Mouse (Mus musculus) hindbrain, embryonic 13.5 days (tissue): ENCODE data around the gene Hipk2. TPM values are rescaled to one million over a fixed set of nuclear protein-coding genes. Genes with fewer than 3 reads are reported as not detected.
"Not testable (repeated sequence)": the region's sequence is repeated elsewhere in the genome, so short reads cannot be mapped to it uniquely, and the experiment has no call there.

Experiments used
- ATAC-seq: fragments of 200-750 bp; cut with Nextera tagmentation; 2 replicates; pipeline ENCODE4 v1.8.0; 2017; ENCODE audit warnings: moderate TSS enrichment; ENCODE audit not compliant: low FRiP score
- H3K27ac ChIP-seq: fragments of 300-500 bp; sonication (generic); 2 replicates; pipeline ENCODE4 v1.5.1; 2015; ENCODE audit warnings: inconsistent platforms, mild to moderate bottlenecking, moderate library complexity
- H3K27me3 ChIP-seq: fragments of 300-500 bp; sonication (generic); 2 replicates; pipeline ENCODE4 v1.6.1; 2015; ENCODE audit warnings: mild to moderate bottlenecking, inconsistent platforms
- H3K36me3 ChIP-seq: fragments of 300-500 bp; sonication (generic); 2 replicates; pipeline ENCODE4 v1.6.1; 2015; ENCODE audit warnings: mild to moderate bottlenecking, inconsistent platforms
- H3K4me1 ChIP-seq: fragments of 300-500 bp; sonication (generic); replicated peaks from 2 replicates; pipeline ENCODE4 v1.6.1; 2015; ENCODE audit warnings: inconsistent platforms
- H3K4me2 ChIP-seq: fragments of 300-500 bp; sonication (generic); 2 replicates; pipeline ENCODE4 v1.6.1; 2015; ENCODE audit warnings: inconsistent platforms, mild to moderate bottlenecking, moderate library complexity
- H3K4me3 ChIP-seq: fragments of 300-500 bp; sonication (generic); 2 replicates; pipeline ENCODE4 v1.5.1; 2015; ENCODE audit warnings: mild to moderate bottlenecking, inconsistent platforms
- H3K9ac ChIP-seq: fragments of 300-500 bp; sonication (generic); 2 replicates; pipeline ENCODE4 v1.6.1; 2015; ENCODE audit warnings: mild to moderate bottlenecking, inconsistent platforms
- H3K9me3 ChIP-seq: fragments of 300-500 bp; sonication (generic); 2 replicates; pipeline ENCODE4 v1.6.1; 2016; ENCODE audit warnings: inconsistent platforms
- WGBS: fragments of 180-500 bp; shearing (Covaris S2); methylation state at CpG from one replicate; pipeline ENCODE4 v1.1.7; 2015; 5-methylcytosine and 5-hydroxymethylcytosine counted together
- polyA plus RNA-seq: library from polyadenylated mRNA; unstranded; fragments of >200 nt; fragmentation: Nextera tagmentation; extraction: Ambion mirVana; gene quantifications from 2 replicates; pipeline ENCODE4 v1.2.1, GENCODE M21; 2015

The Hipk2 gene
- polyA plus RNA-seq, 1 experiment from 2014 or later = 39.6 TPM

DNA sequence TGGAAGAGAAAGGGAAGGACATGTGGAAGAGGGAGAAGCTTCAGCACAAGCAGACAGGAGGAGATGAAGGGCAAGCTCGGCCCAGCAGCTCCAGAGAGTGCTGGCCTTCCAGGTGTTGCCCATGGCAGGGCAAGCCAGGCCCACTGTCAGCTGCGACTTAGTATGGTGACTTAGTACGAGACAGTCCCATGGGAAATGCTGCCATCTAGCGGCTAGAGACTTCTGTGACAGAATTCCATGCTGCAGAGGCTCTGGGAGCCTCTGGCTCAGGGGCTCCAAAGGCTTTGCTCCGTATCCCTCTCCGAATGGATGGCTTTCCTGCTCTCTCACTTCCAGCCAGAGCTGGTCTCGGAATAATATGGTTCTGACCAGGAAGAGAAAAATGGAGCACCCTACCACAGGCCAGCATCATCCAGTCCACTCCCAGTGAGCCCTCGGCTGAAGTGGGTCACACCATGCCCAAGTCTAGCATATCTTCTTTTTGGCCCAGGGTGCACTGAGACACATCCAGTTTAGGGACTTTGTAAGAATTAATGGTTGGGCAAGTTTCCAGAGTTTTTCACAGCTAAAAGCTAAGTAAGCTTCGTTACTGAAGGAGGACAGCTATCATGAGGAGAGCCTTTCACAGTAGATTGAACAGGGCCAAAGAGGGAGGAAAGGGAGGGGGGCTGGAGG is 180.4 kb downstream of the Hipk2 start:
- Histone ChIP-seq H3K4me1 (no peaks in the 10 kb centered on the region), H3K36me3 (peaks cover 82% of the 10 kb centered on the region), H3K27ac (no peak overlapping the region), H3K4me2 (no peak overlapping the region), H3K27me3 (no peaks in the 10 kb centered on the region), H3K9me3 (no peaks in the 10 kb centered on the region), H3K9ac (no peak overlapping the region), H3K4me3 (no peak overlapping the region)
- 28% methylated on average over 9 of the region's 9 CpGs for WGBS
- ATAC-seq = peak; percentile 62; the same call in 1 of the 2 replicates

DNA sequence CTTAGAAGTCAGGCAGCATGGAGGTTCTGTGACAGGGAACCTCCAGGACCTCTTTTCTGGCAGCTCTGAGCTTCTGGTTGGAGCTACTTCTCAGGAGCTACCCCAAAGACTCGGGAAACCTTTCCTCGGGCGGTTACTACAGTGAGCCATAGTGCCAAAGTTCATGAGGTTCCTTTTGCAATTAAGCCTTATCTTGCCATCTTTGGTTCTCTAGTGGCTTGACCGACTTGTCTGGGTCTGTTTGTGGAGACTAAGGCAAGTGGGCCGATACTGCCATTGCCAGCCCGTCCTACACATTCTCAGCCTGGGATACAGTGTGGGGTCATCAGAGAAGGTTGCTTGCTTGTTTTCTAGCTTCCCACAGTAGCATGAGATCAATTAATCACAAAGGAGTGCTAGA is 183.4 kb downstream of the Hipk2 start:
- no peaks in the 10 kb centered on the region for H3K4me1 ChIP-seq
- WGBS = 94% methylated on average over 6 of the region's 6 CpGs
- H3K27ac ChIP-seq = no peak overlapping the region
- H3K9ac ChIP-seq = no peak overlapping the region
- no peak overlapping the region for H3K4me3 ChIP-seq
- H3K9me3 ChIP-seq = no peaks in the 10 kb centered on the region
- H3K4me2 ChIP-seq = no peak overlapping the region
- peaks cover 62% of the 10 kb centered on the region for H3K36me3 ChIP-seq
- no peak for ATAC-seq
- H3K27me3 ChIP-seq = no peaks in the 10 kb centered on the region

DNA sequence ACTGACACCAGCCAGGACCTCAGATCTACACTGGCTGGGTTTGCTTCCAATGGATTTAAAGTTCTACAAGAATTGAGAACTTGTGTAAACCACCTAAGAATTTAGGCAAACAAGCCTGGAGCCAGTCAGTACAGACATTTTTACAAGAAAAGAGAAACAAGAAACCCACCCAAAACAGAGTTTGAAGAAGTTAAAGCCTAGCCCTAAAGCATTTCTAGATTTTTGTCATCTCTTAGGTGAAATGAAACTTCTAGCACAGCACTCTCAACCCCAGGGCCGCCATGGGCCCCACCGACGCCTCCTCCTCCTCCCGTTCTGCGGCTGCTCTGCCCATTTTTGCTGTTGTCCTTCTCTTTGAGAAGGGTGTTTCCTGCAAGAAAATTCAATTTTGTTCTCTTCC is 184.9 kb downstream of the Hipk2 start:
- Histone ChIP-seq H3K27ac (no peak overlapping the region), H3K9me3 (no peaks in the 10 kb centered on the region), H3K27me3 (no peaks in the 10 kb centered on the region), H3K4me3 (no peak overlapping the region), H3K36me3 (peaks cover 49% of the 10 kb centered on the region), H3K9ac (no peak overlapping the region), H3K4me2 (no peak overlapping the region), H3K4me1 (no peaks in the 10 kb centered on the region)
- WGBS = 89% methylated on average over 5 of the region's 5 CpGs
- ATAC-seq = no peak

DNA sequence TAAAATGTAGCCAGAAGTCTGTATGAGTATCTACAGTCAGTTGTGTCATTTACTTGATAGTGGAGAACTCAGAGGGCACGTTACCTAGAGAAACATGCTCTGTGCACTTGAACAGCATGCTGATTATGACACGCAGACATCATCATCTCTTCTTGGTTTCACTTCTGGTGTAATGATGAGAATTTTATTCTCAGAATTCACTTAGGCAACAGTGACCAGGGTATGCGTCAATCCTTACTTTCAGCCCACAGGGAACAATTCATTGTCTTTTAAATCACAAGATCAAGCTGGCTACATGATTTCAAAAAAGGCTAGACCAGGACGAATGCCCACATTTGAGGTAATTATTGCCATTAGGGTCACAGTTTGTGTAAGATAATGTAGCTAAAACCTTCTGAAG is 185.3 kb downstream of the Hipk2 start:
- ATAC-seq = no peak
- Histone ChIP-seq H3K4me1 (no peaks in the 10 kb centered on the region), H3K9me3 (no peaks in the 10 kb centered on the region), H3K9ac (no peak overlapping the region), H3K27ac (no peak overlapping the region), H3K27me3 (no peaks in the 10 kb centered on the region), H3K4me2 (no peak overlapping the region), H3K4me3 (no peak overlapping the region), H3K36me3 (peaks cover 45% of the 10 kb centered on the region)
- 80% methylated on average over 4 of the region's 4 CpGs for WGBS

DNA sequence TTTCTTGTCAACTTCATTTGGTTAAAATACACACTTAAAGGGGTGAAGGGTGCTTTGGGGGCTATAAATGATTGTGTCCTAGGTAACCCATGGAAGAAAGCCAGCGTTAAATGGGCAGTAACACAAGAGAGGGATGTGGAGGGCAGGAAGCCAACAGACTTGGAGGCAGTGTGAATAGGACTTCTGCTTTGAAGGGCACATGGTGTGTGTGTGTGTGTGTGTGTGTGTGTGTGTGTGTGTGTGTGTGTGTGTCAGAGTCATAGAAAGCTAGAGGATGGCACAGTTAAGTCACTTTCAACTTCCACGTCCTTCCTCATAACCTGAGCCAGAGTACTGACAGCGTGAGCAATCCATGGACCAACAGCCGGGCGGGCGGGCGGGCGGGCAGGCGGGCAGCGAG is 187.1 kb downstream of the Hipk2 start:
- Histone ChIP-seq H3K36me3 (peaks cover 30% of the 10 kb centered on the region), H3K4me3 (no peak overlapping the region), H3K9ac (no peak overlapping the region), H3K27me3 (no peaks in the 10 kb centered on the region), H3K4me2 (no peak overlapping the region), H3K4me1 (no peaks in the 10 kb centered on the region), H3K27ac (no peak overlapping the region), H3K9me3 (no peaks in the 10 kb centered on the region)
- WGBS = 88% methylated on average over 10 of the region's 10 CpGs
- ATAC-seq = 0 out of 2 replicates have a peak, but pooled peaks have one; percentile 62

DNA sequence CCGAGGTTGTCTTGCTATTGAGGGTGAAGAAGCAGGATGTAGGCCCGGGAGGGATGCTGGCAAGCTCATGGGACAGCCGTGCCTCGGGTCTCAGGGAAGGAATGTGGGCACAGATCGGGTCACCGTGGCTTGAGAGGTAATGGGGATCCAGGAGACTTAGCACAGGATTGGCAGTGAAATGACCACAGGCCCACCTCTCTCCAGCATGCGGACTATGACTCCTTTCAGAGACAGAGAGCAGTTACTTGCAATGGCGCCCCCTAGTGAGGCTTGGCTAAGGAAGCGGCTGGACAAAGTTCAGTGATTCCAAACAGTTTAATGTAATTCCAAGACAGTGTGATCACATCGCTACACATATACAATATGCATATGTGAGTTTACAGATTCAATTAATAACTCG is 188.7 kb downstream of the Hipk2 start:
- 64% methylated on average over 11 of the region's 11 CpGs for WGBS
- peak; percentile 39; the same call in 1 of the 2 replicates for ATAC-seq
- H3K4me3 ChIP-seq = no peak overlapping the region
- H3K9me3 ChIP-seq = no peaks in the 10 kb centered on the region
- H3K4me2 ChIP-seq = no peak overlapping the region
- H3K36me3 ChIP-seq = peaks cover 15% of the 10 kb centered on the region
- no peak overlapping the region for H3K9ac ChIP-seq
- H3K27ac ChIP-seq = no peak overlapping the region
- no peaks in the 10 kb centered on the region for H3K4me1 ChIP-seq
- H3K27me3 ChIP-seq = no peaks in the 10 kb centered on the region

DNA sequence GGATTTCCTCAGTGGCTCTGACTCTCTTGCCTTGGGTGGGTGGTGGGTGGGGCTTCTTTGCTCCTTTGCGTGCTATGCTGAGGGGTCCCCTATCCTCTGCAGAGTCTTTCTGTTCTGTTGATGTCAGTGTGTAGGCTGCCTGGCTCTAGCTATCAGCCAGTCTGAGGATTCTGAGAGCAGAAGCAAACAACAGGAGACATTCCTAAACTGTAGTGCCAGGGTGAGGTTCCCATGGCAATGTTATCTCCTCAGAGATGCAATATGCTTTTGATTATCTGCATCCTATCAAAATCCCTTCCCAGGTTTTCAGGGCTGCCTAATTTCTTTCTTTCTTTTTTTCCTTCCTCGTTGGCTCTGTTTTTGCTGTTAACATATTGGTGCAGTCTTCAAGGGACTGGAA is 193.4 kb downstream of the Hipk2 start:
- H3K27me3 ChIP-seq = no peaks in the 10 kb centered on the region
- 77% methylated on average over 2 of the region's 2 CpGs for WGBS
- no peaks in the 10 kb centered on the region for H3K9me3 ChIP-seq
- H3K4me2 ChIP-seq = no peak overlapping the region
- no peak for ATAC-seq
- H3K9ac ChIP-seq = no peak overlapping the region
- peaks cover 4% of the 10 kb centered on the region; the same call in 1 of the 2 replicates for H3K36me3 ChIP-seq
- no peak overlapping the region for H3K4me3 ChIP-seq
- H3K4me1 ChIP-seq = no peaks in the 10 kb centered on the region
- no peak overlapping the region for H3K27ac ChIP-seq

DNA sequence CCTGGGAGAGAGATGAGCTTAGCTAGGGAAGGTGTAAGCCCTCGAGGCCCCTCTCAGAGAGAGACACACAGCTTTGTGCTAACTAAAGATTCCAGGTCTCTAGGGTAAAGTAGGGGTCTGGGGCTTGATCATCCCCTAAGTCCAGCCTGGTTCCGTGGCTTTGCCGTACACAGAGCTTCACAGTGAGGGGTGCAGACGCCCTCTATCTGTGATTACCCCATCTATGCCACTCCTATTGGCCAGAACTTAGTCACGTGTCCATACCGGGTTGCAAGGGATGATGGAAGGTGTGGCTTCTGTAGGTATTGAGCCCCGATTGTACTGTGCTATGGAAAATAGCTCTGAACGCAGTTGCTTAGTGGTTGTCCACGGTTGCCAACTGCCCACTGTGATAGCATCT is 198.3 kb downstream of the Hipk2 start:
- Histone ChIP-seq H3K9ac (no peak overlapping the region), H3K9me3 (no peaks in the 10 kb centered on the region), H3K4me3 (no peak overlapping the region), H3K36me3 (peaks cover 8% of the 10 kb centered on the region), H3K27ac (no peak overlapping the region), H3K27me3 (no peaks in the 10 kb centered on the region), H3K4me2 (no peak overlapping the region), H3K4me1 (no peaks in the 10 kb centered on the region)
- no peak for ATAC-seq
- WGBS = 73% methylated on average over 9 of the region's 9 CpGs

DNA sequence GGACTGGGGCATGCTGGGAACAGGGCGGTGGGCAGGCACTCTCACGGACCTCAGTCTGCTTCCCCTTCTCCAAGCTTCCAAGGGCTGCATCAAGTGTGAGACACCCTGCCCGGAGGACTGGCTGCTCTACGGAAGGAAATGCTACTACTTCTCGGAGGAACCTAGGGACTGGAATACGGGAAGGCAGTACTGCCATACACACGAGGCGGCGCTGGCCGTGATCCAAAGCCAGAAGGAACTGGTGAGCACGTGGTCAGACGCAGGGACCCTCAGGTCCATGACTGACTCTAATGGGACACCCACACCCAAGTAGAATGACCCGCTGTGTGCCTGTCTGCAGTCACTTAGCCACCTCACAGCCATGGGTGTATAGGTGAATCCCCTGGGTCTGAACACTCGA is 199.2 kb downstream of the Hipk2 start:
- Histone ChIP-seq H3K4me1 (no peaks in the 10 kb centered on the region), H3K27me3 (no peaks in the 10 kb centered on the region), H3K9me3 (no peaks in the 10 kb centered on the region), H3K9ac (no peak overlapping the region), H3K36me3 (peaks cover 8% of the 10 kb centered on the region), H3K27ac (no peak overlapping the region), H3K4me3 (no peak overlapping the region), H3K4me2 (no peak overlapping the region)
- no peak for ATAC-seq
- 87% methylated on average over 14 of the region's 14 CpGs for WGBS

DNA sequence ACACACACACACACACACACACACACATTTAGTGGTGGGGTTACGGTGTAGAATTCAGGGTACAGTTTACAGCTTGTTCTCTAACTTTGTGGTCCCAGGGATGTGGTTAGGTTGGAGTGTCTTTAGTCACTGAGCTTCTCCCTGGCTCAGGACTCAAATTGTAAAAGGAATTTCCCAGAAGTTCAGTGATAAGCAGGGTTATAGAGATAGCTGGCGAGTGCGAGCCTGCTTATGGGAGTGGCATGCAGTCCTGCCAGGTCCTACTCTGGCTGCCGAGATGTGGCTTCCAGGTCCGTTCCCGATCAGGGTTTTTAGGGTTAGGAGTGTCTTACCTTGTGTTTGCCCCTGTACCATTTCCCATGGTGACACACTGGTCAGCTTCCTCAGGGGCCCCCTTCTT is 199.7 kb downstream of the Hipk2 start:
- H3K9ac ChIP-seq = no peak overlapping the region
- H3K36me3 ChIP-seq = peaks cover 8% of the 10 kb centered on the region
- H3K4me1 ChIP-seq = no peaks in the 10 kb centered on the region
- H3K9me3 ChIP-seq = no peaks in the 10 kb centered on the region
- H3K27me3 ChIP-seq = no peaks in the 10 kb centered on the region
- no peak overlapping the region for H3K27ac ChIP-seq
- H3K4me2 ChIP-seq = no peak overlapping the region
- 92% methylated on average over 6 of the region's 6 CpGs for WGBS
- no peak overlapping the region for H3K4me3 ChIP-seq
- no peak for ATAC-seq

DNA sequence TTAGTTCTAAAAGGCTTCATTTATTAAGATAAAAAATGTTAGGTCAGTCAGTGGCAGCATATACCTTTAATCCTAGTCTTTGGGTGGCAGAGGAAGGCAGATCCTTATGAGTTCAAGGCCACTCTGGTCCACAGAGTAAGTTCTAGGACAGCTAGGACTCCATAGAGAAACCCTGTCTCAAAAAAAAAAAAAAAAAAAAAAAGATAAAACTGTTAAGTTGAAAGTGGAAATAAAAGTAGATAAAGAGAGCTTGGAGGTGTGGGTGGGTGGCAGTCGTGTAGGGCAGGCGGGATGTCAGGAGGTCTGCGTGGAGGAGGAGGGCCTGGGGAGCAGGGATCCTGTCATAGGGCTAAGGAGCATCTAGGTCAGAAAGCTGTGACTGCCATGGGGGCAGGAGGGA is 204.0 kb downstream of the Hipk2 start:
- no peaks in the 10 kb centered on the region for H3K4me1 ChIP-seq
- H3K27me3 ChIP-seq = 0 out of 2 replicates have a peak, but pooled peaks cover 4% of the 10 kb centered on the region
- 92% methylated on average over 3 of the region's 3 CpGs for WGBS
- H3K27ac ChIP-seq = no peak overlapping the region
- no peak overlapping the region for H3K4me3 ChIP-seq
- no peaks in the 10 kb centered on the region for H3K9me3 ChIP-seq
- no peak overlapping the region for H3K9ac ChIP-seq
- H3K36me3 ChIP-seq = 0 out of 2 replicates have a peak, but pooled peaks cover 4% of the 10 kb centered on the region
- no peak for ATAC-seq
- H3K4me2 ChIP-seq = no peak overlapping the region

DNA sequence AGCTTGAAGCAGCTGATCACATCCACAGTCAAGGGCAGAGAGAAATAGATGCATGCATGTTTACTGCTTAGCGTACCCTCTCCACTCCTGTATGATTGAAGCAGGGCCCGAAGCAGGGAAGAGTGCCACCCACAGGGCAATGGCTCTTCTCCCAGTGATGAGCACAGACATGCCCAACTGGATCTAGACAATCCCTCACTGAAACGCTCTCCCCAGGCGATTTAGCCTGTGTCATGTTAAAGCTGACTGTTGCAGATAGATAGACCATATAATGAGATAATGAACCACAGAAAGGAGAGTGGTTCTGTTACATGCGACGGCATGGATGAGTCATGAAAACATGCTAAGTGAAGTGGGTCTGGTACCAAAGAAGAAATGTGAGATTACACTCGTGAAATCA is 204.7 kb downstream of the Hipk2 start:
- no peak for ATAC-seq
- no peak overlapping the region for H3K27ac ChIP-seq
- no peak overlapping the region for H3K9ac ChIP-seq
- no peak overlapping the region for H3K4me3 ChIP-seq
- H3K9me3 ChIP-seq = no peaks in the 10 kb centered on the region
- no peaks in the 10 kb centered on the region for H3K36me3 ChIP-seq
- H3K27me3 ChIP-seq = 0 out of 2 replicates have a peak, but pooled peaks cover 4% of the 10 kb centered on the region
- no peak overlapping the region for H3K4me2 ChIP-seq
- 75% methylated on average over 7 of the region's 7 CpGs for WGBS
- no peaks in the 10 kb centered on the region for H3K4me1 ChIP-seq

DNA sequence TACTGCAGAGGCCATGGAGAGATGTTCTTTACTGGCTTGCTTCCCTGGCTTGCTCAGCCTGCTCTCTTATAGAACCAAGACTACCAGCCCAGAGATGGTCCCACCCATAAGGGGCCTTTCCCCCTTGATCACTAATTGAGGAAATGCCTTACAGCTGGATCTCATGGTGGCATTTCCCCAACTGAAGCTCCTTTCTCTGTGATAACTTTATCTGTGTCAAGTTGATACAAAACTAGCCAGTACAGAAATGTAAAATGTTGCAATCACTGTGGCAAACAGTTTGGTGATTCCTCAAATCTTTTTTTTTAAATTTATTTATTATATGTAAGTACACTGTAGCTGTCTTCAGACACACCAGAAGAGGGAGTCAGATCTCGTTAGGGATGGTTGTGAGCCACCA is 205.5 kb downstream of the Hipk2 start:
- H3K4me3 ChIP-seq, H3K27ac ChIP-seq, H3K36me3 ChIP-seq, H3K4me2 ChIP-seq, H3K9ac ChIP-seq, ATAC-seq, H3K27me3 ChIP-seq, H3K9me3 ChIP-seq, H3K4me1 ChIP-seq: not testable (repeated sequence)
- 69% methylated on average over 1 of the region's 1 CpGs for WGBS
